Mouse (Mus musculus): ENCODE measurements around the gene Tmem120b. TPM values are rescaled to one million over a fixed set of nuclear protein-coding genes. Genes with fewer than 3 reads are reported as not detected.
A peak's percentile ranks its signal among the peaks of the same experiment; 100 is the strongest.
"Not testable (repeated sequence)": the region's sequence is repeated elsewhere in the genome, so short reads cannot be mapped to it uniquely, and the experiment has no call there.

The Tmem120b gene
- polyA plus RNA-seq, 1 experiment from 2014 or later, result 14.9 TPM

- Histone ChIP-seq H3K27ac (ENCODE audit: low read length) (peak overlapping the region; percentile 91), H3K9me3 (replicated peaks; ENCODE audit: control insufficient read depth, low read length) (no peaks in the 10 kb centered on the region), H3K4me3 (ENCODE audit: low read length) (peak overlapping the region; percentile 29), H3K27me3 (ENCODE audit: control insufficient read depth, insufficient read depth, low read length) (no peaks in the 10 kb centered on the region), H3K36me3 (ENCODE audit: control insufficient read depth, insufficient read depth) (no peaks in the 10 kb centered on the region), H3K9ac (ENCODE audit: low read length) (peak overlapping the region; percentile 63), H3K4me2 (ENCODE audit: low read depth, low read length) (peak overlapping the region; percentile 60), H3K4me1 (ENCODE audit: control insufficient read depth, insufficient read depth, low read length) (peaks cover 15% of the 10 kb centered on the region)
- 53% methylated on average over 9 of the region's 9 CpGs for WGBS
- no peak for ATAC-seq (replicated peaks; ENCODE audit: extremely low read depth, insufficient read depth, low FRiP score)
Observed at GRCm38 (mm10) chr5:123060706-123061401, 7.4 kb upstream of the Tmem120b start.

DNA sequence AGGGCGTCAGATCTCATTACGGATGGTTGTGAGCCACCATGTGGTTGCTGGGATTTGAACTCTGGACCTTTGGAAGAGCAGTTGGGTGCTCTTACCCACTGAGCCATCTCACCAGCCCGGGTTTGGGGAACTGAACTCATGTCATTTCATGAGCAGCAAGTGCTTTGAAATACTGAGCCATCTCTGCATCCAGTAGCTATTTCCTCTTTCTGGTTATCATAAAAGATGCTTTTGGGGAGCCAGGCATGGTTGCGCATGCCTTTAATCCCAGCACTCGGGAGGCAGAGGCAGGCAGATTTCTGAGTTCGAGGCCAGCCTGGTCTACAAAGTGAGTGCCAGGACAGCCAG lies 6.8 kb upstream of the Tmem120b start:
- H3K36me3 ChIP-seq (ENCODE audit: control insufficient read depth, insufficient read depth); H3K4me2 ChIP-seq (ENCODE audit: low read depth, low read length); H3K9me3 ChIP-seq (replicated peaks; ENCODE audit: control insufficient read depth, low read length); H3K4me3 ChIP-seq (ENCODE audit: low read length); H3K27me3 ChIP-seq (ENCODE audit: control insufficient read depth, insufficient read depth, low read length); ATAC-seq (replicated peaks; ENCODE audit: extremely low read depth, insufficient read depth, low FRiP score); H3K9ac ChIP-seq (ENCODE audit: low read length); H3K27ac ChIP-seq (ENCODE audit: low read length): not testable (repeated sequence)
- peaks cover 15% of the 10 kb centered on the region for H3K4me1 ChIP-seq (ENCODE audit: control insufficient read depth, insufficient read depth, low read length)
- WGBS, result 85% methylated on average over 4 of the region's 6 CpGs

DNA sequence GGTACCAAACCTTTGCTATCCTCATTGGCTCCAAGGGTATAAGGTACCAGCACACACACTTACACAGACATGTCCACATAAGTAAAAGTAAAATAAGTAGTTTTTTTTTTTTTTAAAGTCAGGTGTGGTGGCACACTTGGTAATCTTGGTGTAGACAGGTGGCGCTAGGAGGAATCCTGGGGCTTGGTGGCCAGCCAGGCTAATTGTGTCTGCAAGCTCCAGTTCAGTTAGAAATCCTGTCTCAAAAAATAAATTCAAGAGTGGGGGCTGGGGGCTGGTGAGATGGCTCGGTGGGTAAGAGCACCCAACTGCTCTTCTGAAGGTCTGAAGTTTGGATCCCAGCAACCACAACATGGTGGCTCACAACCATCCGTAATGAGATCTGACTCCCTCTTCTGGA lies 5.1 kb upstream of the Tmem120b start:
- Histone ChIP-seq H3K36me3 (ENCODE audit: control insufficient read depth, insufficient read depth) (no peaks in the 10 kb centered on the region), H3K27ac (ENCODE audit: low read length) (no peak overlapping the region), H3K4me2 (ENCODE audit: low read depth, low read length) (no peak overlapping the region), H3K9ac (ENCODE audit: low read length) (no peak overlapping the region), H3K4me3 (ENCODE audit: low read length) (no peak overlapping the region), H3K4me1 (ENCODE audit: control insufficient read depth, insufficient read depth, low read length) (peaks cover 22% of the 10 kb centered on the region), H3K9me3 (replicated peaks; ENCODE audit: control insufficient read depth, low read length) (no peaks in the 10 kb centered on the region), H3K27me3 (ENCODE audit: control insufficient read depth, insufficient read depth, low read length) (no peaks in the 10 kb centered on the region)
- ATAC-seq (replicated peaks; ENCODE audit: extremely low read depth, insufficient read depth, low FRiP score), result no peak
- WGBS, result 80% methylated on average over 3 of the region's 3 CpGs

DNA sequence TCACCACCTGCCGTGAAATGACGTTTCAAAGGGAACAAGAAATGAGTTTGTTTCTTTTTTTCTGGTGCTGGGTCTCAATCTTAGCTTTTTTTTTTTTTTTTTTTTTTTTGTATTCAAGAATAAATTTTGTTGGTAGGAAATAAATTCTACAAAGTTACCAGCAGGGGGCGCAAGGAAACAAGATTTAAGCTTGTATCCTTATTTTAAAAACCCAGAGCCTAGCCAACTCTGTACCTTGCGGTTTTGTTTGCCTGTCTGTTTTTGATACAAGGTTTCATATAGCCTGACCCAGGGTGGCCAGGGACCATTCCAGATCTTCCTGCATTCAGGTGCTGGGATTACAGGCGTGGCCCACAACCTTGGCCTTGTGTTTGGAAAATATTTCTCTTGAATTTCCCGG lies 4.0 kb upstream of the Tmem120b start:
- Histone ChIP-seq H3K36me3 (ENCODE audit: control insufficient read depth, insufficient read depth) (no peaks in the 10 kb centered on the region), H3K4me1 (ENCODE audit: control insufficient read depth, insufficient read depth, low read length) (peaks cover 15% of the 10 kb centered on the region), H3K27me3 (ENCODE audit: control insufficient read depth, insufficient read depth, low read length) (no peaks in the 10 kb centered on the region), H3K9ac (ENCODE audit: low read length) (no peak overlapping the region), H3K4me3 (ENCODE audit: low read length) (no peak overlapping the region), H3K9me3 (replicated peaks; ENCODE audit: control insufficient read depth, low read length) (no peaks in the 10 kb centered on the region), H3K4me2 (ENCODE audit: low read depth, low read length) (no peak overlapping the region), H3K27ac (ENCODE audit: low read length) (no peak overlapping the region)
- 29% methylated on average over 6 of the region's 6 CpGs for WGBS
- ATAC-seq (replicated peaks; ENCODE audit: extremely low read depth, insufficient read depth, low FRiP score), result no peak

- Histone ChIP-seq H3K36me3 (ENCODE audit: control insufficient read depth, insufficient read depth) (no peaks in the 10 kb centered on the region), H3K9me3 (replicated peaks; ENCODE audit: control insufficient read depth, low read length) (no peaks in the 10 kb centered on the region), H3K9ac (ENCODE audit: low read length) (0 out of 2 replicates have a peak overlapping the region, but pooled peaks have one; percentile 25), H3K4me2 (ENCODE audit: low read depth, low read length) (peak overlapping the region; percentile 32), H3K4me3 (ENCODE audit: low read length) (no peak overlapping the region), H3K4me1 (ENCODE audit: control insufficient read depth, insufficient read depth, low read length) (peaks cover 7% of the 10 kb centered on the region), H3K27ac (ENCODE audit: low read length) (peak overlapping the region; percentile 91), H3K27me3 (ENCODE audit: control insufficient read depth, insufficient read depth, low read length) (no peaks in the 10 kb centered on the region)
- 6% methylated on average over 6 of the region's 6 CpGs for WGBS
- peak; percentile 86 for ATAC-seq (replicated peaks; ENCODE audit: extremely low read depth, insufficient read depth, low FRiP score)
Observed at GRCm38 (mm10) chr5:123067395-123067995, 720 bp upstream of the Tmem120b start.

DNA sequence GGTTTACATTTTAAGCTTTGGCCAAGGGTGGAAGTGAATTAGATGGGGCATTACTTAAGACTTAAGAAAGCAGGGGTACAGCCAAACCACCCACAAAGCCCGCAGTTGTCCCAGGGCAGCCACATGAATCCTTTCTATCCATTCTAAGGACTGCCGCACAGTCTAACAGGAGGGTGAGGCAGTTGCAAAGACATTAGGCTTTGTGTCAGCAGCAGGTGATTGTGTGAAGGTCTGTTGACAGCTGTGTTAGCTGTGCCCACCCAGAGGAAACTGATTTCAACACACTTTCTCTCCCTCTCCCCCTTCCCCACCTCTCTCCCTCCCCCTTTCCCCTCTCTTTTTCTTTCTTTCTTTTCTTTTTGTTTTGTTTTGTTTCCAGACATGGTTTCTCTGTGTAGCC lies 499 bp downstream of the Tmem120b start:
- Histone ChIP-seq H3K9me3 (replicated peaks; ENCODE audit: control insufficient read depth, low read length) (no peaks in the 10 kb centered on the region), H3K27me3 (ENCODE audit: control insufficient read depth, insufficient read depth, low read length) (no peaks in the 10 kb centered on the region), H3K36me3 (ENCODE audit: control insufficient read depth, insufficient read depth) (no peaks in the 10 kb centered on the region), H3K9ac (ENCODE audit: low read length) (no peak overlapping the region), H3K27ac (ENCODE audit: low read length) (no peak overlapping the region), H3K4me2 (ENCODE audit: low read depth, low read length) (no peak overlapping the region), H3K4me3 (ENCODE audit: low read length) (no peak overlapping the region), H3K4me1 (ENCODE audit: control insufficient read depth, insufficient read depth, low read length) (peaks cover 7% of the 10 kb centered on the region)
- WGBS, result 83% methylated on average over 2 of the region's 2 CpGs
- no peak for ATAC-seq (replicated peaks; ENCODE audit: extremely low read depth, insufficient read depth, low FRiP score)

GRCm38 (mm10) chr5:123075576-123076418 lies 7.6 kb downstream of the Tmem120b start:
- Histone ChIP-seq H3K27ac (ENCODE audit: low read length) (peak overlapping the region; percentile 85), H3K36me3 (ENCODE audit: control insufficient read depth, insufficient read depth) (no peaks in the 10 kb centered on the region), H3K9me3 (replicated peaks; ENCODE audit: control insufficient read depth, low read length) (peaks cover 3% of the 10 kb centered on the region; the same call in 1 of the 2 replicates), H3K9ac (ENCODE audit: low read length) (peak overlapping the region; percentile 90), H3K4me1 (ENCODE audit: control insufficient read depth, insufficient read depth, low read length) (peaks cover 17% of the 10 kb centered on the region), H3K27me3 (ENCODE audit: control insufficient read depth, insufficient read depth, low read length) (no peaks in the 10 kb centered on the region), H3K4me2 (ENCODE audit: low read depth, low read length) (peak overlapping the region; percentile 100), H3K4me3 (ENCODE audit: low read length) (peak overlapping the region; percentile 95)
- peak; percentile 93 for ATAC-seq (replicated peaks; ENCODE audit: extremely low read depth, insufficient read depth, low FRiP score)
- WGBS, result 5% methylated on average over 43 of the region's 45 CpGs

GRCm38 (mm10) chr5:123076419-123077281 lies 8.4 kb downstream of the Tmem120b start:
- H3K27ac ChIP-seq (ENCODE audit: low read length), result peak overlapping the region; percentile 85
- WGBS, result under 1% methylated on average over 33 of the region's 35 CpGs
- H3K4me1 ChIP-seq (ENCODE audit: control insufficient read depth, insufficient read depth, low read length), result peaks cover 17% of the 10 kb centered on the region
- peak overlapping the region; percentile 90 for H3K9ac ChIP-seq (ENCODE audit: low read length)
- peak overlapping the region; percentile 95 for H3K4me3 ChIP-seq (ENCODE audit: low read length)
- H3K36me3 ChIP-seq (ENCODE audit: control insufficient read depth, insufficient read depth), result no peaks in the 10 kb centered on the region
- no peaks in the 10 kb centered on the region for H3K27me3 ChIP-seq (ENCODE audit: control insufficient read depth, insufficient read depth, low read length)
- H3K9me3 ChIP-seq (replicated peaks; ENCODE audit: control insufficient read depth, low read length), result peaks cover 3% of the 10 kb centered on the region; the same call in 1 of the 2 replicates
- peak; percentile 72 for ATAC-seq (replicated peaks; ENCODE audit: extremely low read depth, insufficient read depth, low FRiP score)
- peak overlapping the region; percentile 100 for H3K4me2 ChIP-seq (ENCODE audit: low read depth, low read length)

Data from heart, embryonic 16.5 days (tissue).